Mouse (Mus musculus): ENCODE measurements around the gene Tlr3.

Tlr3 gene

GRCm38 (mm10) chr8:45410882-45411281, at the start of gene Tlr3:
TSS of gene Tlr3 (minus strand) at chr8:45411080.
- peak; percentile 12 for DNase-seq

- DNase-seq = no peak
Measured at GRCm38 (mm10) chr8:45457874-45458273, 47.0 kb upstream of the Tlr3 start.

GRCm38 (mm10) chr8:45454426-45454825, 43.5 kb upstream of the Tlr3 start:
- peak; percentile 69 for DNase-seq

- DNase-seq = no peak
Measured at GRCm38 (mm10) chr8:45452115-45452514, 41.2 kb upstream of the Tlr3 start.

GRCm38 (mm10) chr8:45448842-45449241, 38.0 kb upstream of the Tlr3 start:
- no peak for DNase-seq

- no peak for DNase-seq
Measured at GRCm38 (mm10) chr8:45448257-45448656, 37.4 kb upstream of the Tlr3 start.

- peak; percentile 39 for DNase-seq
Measured at GRCm38 (mm10) chr8:45438899-45439535, 28.1 kb upstream of the Tlr3 start.

- no peak for DNase-seq
Measured at GRCm38 (mm10) chr8:45420151-45420550, 9.3 kb upstream of the Tlr3 start.

GRCm38 (mm10) chr8:45414965-45415364, 4.1 kb upstream of the Tlr3 start:
- no peak for DNase-seq

GRCm38 (mm10) chr8:45410146-45410880, 567 bp downstream of the Tlr3 start:
- DNase-seq = peak; percentile 82

- no peak for DNase-seq
Measured at GRCm38 (mm10) chr8:45409702-45410101, 1.2 kb downstream of the Tlr3 start.

- DNase-seq = no peak
Measured at GRCm38 (mm10) chr8:45383250-45383649, 27.6 kb downstream of the Tlr3 start.

GRCm38 (mm10) chr8:45381963-45382347, 28.9 kb downstream of the Tlr3 start, which contains the start of gene Fam149a:
TSS of gene Fam149a (minus strand) at chr8:45382291.
- no peak for DNase-seq

- no peak for DNase-seq
Measured at GRCm38 (mm10) chr8:45381075-45381962, 29.6 kb downstream of the Tlr3 start.

GRCm38 (mm10) chr8:45380598-45380997, 30.3 kb downstream of the Tlr3 start:
- DNase-seq = no peak

- no peak for DNase-seq
Measured at GRCm38 (mm10) chr8:45374071-45374470, 36.8 kb downstream of the Tlr3 start.

GRCm38 (mm10) chr8:45367154-45367553, 43.7 kb downstream of the Tlr3 start:
- no peak for DNase-seq

- peak; percentile 29 for DNase-seq
Measured at GRCm38 (mm10) chr8:45363220-45363619, 47.7 kb downstream of the Tlr3 start.

- peak; percentile 48 for DNase-seq
Measured at GRCm38 (mm10) chr8:45362323-45362722, 48.6 kb downstream of the Tlr3 start.

- DNase-seq = no peak
Measured at GRCm38 (mm10) chr8:45359091-45359605, 51.7 kb downstream of the Tlr3 start.

- DNase-seq = peak; percentile 62
Measured at GRCm38 (mm10) chr8:45358132-45358918, 52.6 kb downstream of the Tlr3 start.

GRCm38 (mm10) chr8:45355809-45356208, 55.1 kb downstream of the Tlr3 start:
- peak; percentile 32 for DNase-seq

All from kidney, postnatal 14 days (tissue).